Mouse (Mus musculus): Measurements from ENCODE around the gene Pprc1.

Gene Pprc1

DNA sequence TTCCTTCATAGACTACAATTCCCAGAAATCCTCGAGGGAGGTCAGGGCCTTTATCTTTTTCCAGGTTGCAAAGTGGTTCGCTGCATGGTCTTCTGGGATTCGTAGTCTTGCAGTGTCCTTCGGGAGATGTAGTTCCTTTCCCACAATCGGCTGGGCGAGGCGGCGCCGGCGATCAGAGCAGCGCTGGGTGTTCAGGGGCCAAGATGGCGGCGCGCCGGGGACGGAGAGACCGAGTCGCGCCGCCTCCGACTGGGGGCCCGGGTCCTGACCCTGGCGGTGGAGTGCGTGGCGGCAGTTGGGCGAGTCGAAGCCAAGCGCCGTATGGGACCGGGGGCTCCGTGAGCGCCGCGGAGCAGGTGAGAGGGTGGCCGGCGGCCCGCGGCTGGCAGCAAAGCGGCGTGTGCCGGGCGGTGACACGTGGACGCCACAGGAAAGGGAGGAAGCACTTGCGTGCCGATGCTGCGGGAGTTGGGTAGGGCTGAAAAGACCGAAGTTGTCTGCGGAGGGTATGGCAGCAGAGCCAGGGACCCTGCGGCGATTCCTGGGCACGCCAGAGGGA, 11.8 kb downstream of the Pprc1 start:
- DNase-seq (ENCODE audit: low read depth) = peak; percentile 96

DNA sequence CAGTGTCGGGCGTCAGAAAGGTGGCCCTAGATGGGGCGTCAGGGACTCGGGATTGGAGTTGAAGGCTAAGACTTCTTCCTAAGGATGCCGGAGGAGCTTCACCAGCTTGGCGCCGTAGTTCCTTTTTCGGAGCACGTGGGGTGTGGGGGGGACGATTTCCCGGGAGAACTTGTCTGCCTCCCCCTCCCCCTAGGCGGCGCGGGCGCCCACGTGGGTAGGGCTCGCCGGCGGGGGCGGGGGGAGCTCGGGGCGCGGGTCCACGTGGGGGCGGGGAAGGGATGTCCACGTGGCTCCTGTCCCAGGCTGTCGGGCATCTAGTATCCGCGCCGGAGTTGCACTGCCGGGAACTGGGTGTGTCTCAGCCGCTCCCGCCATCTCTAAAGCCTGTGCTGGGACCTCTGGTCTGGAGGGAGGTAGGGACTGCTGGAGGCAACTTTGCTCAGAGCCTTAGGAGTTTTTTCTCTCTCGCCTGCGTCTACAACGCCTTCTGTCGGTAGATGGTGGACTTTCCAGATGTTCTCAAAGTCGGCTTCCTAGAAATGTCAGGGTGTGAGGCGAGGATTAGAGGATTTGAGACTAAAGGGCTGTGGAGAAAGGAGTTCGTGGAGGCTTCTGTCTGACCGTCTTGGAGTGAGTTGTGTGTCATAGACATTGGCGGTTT, 12.4 kb downstream of the Pprc1 start:
- peak; percentile 56 for DNase-seq (ENCODE audit: low read depth)

DNA sequence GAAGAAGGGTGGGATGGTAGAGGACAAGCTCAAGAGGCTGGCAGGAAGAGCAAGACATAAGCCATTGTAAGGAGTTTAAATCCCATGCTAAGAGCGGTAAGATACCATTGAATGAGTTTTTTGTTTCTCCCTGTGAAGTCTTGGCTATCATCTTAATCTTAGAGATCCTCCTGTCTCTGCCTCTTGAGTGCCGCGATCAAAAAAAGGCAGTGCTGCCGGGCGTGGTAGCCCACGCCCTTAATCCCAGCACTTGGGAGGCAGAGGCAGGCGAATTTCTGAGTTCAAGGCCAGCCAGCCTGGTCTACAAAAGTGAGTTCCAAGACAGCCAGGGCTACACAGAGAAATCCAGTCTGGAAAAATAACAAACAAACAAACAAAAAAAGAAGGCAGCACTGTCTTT, 13.8 kb downstream of the Pprc1 start:
- DNase-seq (ENCODE audit: low read depth) = no peak

DNA sequence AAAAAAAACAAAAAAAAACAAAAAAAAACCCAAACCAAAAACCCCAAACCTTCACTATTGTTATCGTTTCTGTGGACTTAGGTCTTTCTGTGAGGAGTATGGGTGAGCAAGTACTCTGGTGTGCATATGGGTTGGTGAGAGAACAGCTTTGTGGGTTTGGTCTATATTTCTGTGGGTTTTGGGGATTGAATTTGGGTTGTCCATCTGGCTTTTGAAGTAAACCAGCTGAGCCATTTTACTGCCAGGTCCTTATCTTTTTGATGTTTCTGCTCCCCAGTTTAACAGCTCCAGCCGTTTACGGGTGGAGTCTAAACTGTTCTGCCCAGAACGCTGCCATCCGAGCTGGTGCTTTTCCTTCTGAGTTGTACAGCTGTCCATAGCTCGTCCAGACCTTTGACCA, 16.2 kb downstream of the Pprc1 start:
- DNase-seq (ENCODE audit: low read depth) = no peak

GRCm38 (mm10) chr19:46068054-46068453, 23.4 kb downstream of the Pprc1 start:
- no peak for DNase-seq (ENCODE audit: low read depth)

GRCm38 (mm10) chr19:46073285-46073684, 28.6 kb downstream of the Pprc1 start:
- DNase-seq (ENCODE audit: low read depth) = no peak

- no peak for DNase-seq (ENCODE audit: low read depth)
Measured at GRCm38 (mm10) chr19:46074266-46074665, 29.6 kb downstream of the Pprc1 start.

DNA sequence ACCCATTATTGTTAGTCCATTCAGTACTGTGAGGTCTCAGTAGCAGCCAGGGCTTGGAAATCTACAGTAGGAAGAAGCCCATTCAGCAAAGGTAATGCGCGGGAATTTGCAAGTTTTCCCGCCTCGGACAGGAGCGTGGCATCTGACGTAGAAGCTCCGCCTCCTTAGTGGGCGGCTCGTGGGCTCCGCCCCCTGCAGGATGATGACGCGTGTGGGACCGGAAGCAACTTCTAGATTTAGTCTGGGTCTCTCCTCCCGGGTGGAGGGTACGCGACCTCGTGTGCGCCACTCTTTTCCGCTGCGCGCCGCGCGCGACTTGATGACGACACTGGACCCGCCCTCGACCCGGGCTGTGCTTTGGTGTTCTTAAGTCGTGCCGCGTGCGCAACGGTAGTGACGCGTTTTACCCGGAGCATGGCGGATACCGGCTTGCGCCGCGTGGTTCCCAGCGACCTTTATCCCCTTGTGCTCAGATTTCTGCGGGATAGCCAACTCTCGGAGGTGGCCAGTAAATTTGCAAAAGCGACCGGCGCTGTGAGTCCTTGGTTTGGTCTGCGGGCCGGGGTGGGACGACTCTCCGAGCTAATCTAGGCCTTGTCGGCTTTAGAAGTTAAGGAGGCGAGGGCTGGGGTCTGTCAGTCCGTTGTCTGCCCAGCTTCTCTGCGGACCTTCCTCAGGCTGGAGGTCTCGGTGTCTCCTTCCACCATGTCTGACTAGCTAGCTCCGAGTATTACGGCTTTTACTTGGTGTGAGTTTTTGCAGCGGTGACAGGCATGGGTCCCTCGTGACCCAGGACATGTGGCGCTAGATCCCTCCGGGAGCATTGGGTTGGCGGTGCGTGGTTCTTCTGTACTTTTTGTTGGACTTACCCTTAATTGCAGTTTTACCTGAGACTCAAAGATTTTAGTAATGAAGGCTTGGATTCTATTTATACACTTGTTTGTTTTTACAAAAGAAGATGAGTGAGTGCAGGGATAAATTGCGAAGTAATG, 31.2 kb downstream of the Pprc1 start, which contains the start of gene Nolc1:
Nolc1 (plus strand) TSS at position 248 of the 992 bp plus-strand sequence.
- DNase-seq (ENCODE audit: low read depth) = peak; percentile 99

GRCm38 (mm10) chr19:46078535-46078934, 33.8 kb downstream of the Pprc1 start:
- DNase-seq (ENCODE audit: low read depth) = no peak

DNA sequence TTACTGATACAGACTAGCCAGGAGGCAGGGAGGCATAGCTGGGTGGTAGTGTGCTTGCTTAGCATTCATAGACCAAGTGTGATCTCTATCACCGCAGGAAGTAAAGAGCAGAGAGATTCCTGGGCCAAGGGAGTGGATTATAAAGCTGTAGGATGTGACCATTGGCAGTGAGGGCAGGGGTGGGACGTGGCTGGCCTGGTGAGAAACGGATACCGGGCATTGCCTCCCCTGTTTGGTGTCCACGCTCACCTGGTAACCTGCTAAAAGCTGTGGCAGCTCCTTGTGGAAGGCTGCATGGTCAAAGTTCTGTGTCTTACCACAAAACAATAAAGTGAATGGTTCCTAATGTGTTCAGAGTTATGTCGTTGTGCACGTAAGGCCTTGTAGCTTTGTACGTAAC, 40.5 kb downstream of the Pprc1 start:
- DNase-seq (ENCODE audit: low read depth) = no peak

GRCm38 (mm10) chr19:46086337-46086736, 41.7 kb downstream of the Pprc1 start:
- peak; percentile 33 for DNase-seq (ENCODE audit: low read depth)

GRCm38 (mm10) chr19:46087871-46088270, 43.2 kb downstream of the Pprc1 start:
- DNase-seq (ENCODE audit: low read depth) = peak; percentile 21

GRCm38 (mm10) chr19:46091641-46092040, 47.0 kb downstream of the Pprc1 start:
- no peak for DNase-seq (ENCODE audit: low read depth)

DNA sequence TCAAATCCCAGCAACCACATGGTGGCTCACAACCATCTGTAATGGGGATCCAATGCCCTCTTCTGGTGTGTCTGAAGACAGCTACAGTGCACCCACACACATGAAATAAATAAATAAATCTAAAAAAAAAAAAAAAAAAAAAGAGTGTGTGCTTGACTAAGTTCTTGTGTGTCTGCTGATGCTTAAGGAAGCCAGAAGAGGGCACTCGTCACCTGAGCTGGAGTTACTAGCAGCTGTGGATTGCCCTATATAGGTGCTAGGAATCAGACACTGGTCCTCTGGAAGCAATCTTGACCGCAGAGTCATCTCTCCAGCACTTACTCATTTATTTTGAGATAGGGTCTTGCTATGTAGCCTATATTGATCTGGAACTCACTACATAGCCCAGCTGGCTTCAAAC, 49.5 kb downstream of the Pprc1 start:
- no peak for DNase-seq (ENCODE audit: low read depth)

DNA sequence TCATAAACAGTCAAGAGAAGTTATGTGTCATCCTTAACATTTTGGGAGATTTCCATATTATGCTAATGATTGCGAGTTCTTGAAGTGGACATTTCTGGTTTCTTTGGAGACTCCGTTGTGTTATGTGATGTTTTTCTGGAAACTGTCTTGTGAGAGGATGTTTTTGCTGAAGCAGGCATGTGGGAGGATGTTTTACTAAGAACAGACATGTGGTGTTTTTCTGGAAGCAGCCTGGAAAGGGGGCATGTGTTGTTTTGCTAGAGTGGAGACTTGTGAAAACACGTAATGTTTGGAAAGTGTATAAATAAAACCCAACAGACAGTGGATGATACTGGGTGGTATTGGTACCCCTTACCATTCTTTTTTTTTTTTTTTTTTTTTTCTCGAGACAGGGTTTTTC, 50.6 kb downstream of the Pprc1 start:
- DNase-seq (ENCODE audit: low read depth) = no peak

DNA sequence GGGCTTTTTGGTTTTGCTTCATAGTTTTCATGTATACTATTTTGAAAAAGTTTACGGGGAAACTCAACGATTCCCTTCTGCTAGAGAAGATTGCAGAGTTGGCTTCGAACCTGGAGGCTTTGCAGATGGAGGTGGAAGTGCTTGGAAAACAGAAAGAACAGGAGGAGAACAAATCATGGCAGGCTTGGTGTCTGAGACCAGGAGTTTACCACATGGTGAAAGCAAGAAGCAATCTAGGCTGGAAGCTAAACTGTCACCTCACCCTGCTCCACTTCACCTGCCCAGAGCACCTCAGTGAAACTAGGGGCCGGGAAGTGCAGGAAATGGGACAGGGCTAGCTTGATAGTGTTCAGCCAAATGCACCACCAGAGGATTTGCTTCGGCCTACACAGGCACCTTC, 51.7 kb downstream of the Pprc1 start:
- DNase-seq (ENCODE audit: low read depth) = no peak

- DNase-seq (ENCODE audit: low read depth) = no peak
Measured at GRCm38 (mm10) chr19:46099561-46099960, 54.9 kb downstream of the Pprc1 start.

DNA sequence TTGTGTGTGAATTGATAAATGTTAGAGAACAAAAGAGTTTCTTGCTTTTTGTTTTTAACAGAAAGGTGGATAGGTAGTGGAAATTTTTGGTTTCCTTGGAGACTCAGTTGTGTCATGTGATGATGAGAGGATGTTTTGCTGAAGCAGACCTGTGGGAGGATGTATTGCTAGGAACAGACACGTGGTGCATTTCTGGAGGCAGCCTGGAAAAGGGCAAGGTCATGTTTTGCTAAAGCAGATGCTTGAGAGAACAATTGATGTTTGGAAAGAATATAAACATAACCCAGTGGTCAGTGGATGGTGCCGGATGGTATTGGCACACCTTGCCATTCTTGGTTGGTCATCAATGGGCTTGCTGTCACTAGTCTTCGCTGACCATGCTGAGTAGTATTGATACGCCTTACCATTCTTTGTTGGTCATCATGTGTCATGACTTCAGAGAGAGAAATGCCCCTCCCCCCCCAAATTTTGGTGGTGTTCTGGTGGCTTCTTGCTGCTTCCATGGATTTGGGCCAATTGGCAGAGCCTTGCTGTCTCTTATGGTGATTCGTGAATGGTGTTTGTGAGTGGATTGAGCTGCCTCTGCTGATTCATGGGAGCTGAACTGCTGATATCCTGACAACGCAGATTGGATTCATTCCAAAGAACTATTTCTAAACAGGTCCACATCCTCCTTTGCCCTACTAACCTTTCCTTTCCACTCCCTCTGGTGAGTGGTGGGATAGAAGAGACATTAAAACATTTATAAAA, 58.9 kb downstream of the Pprc1 start:
- no peak for DNase-seq (ENCODE audit: low read depth)

- DNase-seq (ENCODE audit: low read depth) = no peak
Measured at GRCm38 (mm10) chr19:46104187-46104557, 59.5 kb downstream of the Pprc1 start.

- DNase-seq (ENCODE audit: low read depth) = no peak
Measured at GRCm38 (mm10) chr19:46110214-46110613, 65.5 kb downstream of the Pprc1 start.

DNA sequence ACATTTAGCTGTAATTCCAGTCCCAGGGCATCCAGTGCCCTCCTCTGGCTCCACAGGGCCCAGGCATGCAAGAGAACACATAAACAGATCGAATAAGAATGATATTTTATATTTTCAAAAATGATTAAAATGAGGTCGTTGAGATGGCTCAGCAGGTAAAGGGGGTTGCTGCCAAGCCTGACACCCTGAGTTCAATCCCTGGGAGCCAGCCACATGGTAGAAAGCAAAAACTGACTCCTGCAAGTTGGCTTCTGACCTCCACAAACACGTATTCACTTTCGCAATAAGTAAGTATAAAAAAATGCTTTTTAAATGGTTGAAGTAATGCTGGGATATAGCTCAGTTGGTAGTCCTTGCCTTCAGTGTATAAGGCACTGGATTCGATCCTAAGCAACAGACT, 66.1 kb downstream of the Pprc1 start:
- DNase-seq (ENCODE audit: low read depth) = no peak

GRCm38 (mm10) chr19:46114617-46115016, 69.9 kb downstream of the Pprc1 start:
- no peak for DNase-seq (ENCODE audit: low read depth)

All from fibroblast of lung, adult 2 months (primary cell).